Mouse (Mus musculus): ENCODE results near the gene Btbd11. TPM values are rescaled to one million over a fixed set of nuclear protein-coding genes. Genes with fewer than 3 reads are reported as not detected.
A peak's percentile ranks its signal among the peaks of the same experiment; 100 is the strongest.

Gene Btbd11
- polyA plus RNA-seq, 1 experiment: 38.7 TPM

DNA sequence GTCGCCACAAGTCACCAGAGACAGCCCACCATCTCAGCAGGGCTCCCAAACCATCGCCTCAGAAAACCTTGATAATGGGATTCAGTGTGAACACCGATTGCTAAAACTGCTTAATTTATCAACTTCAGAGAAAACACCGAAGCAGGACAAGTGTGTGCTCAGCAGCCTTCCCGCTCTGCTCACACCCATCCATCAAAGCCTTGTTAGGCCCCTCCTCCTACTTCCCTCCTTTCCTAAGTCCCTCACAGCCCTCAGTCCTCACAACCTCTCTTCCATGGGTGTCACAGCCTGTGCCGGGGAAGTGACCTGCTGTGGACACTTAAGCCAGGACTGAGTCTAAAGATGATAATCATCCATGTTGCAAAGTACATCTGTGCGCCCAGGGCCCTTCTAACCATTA is 251.0 kb downstream of the Btbd11 start:
- no peak overlapping the region for H3K4me3 ChIP-seq (replicated peaks; ENCODE audit: insufficient read depth, low read depth, low read length)
- TF ChIP-seq POLR2A (IDR thresholded peaks at IDR 0.05; ENCODE audit: borderline replicate concordance, insufficient read depth, low read length) (no peak), CTCF (IDR thresholded peaks at IDR 0.05; ENCODE audit: borderline replicate concordance, insufficient read depth, low read depth, low read length) (no peak)
- no peak for DNase-seq
- 77% methylated on average over 7 of the region's 7 CpGs for WGBS
- no peaks in the 10 kb centered on the region; the same call in 1 of the 2 replicates for H3K4me1 ChIP-seq (ENCODE audit: control insufficient read depth, insufficient read depth, low read length)
- H3K27ac ChIP-seq (ENCODE audit: insufficient read depth, low read length): no peak overlapping the region
- H3K27me3 ChIP-seq (ENCODE audit: control insufficient read depth, insufficient read depth, low read length): no peaks in the 10 kb centered on the region

DNA sequence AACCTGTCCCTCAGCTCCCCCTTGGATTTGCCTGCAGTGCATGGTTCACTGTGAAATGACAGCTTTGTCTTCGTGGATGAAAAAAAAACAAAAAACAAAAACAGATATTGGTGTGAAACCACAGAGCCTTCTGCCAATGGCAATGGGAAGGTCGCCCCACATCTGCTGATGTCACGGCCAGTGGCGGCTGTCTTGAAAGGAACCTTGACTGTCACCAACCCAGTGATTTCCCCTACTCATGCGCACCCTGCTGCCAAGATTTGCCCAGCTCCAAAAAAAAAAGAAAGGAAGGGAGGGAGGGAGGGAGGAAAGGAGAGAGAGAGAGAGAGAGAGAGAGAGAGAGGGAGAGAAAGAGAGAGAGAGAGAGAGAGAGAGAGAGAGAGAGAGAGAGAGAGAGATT is 251.5 kb downstream of the Btbd11 start:
- WGBS: 67% methylated on average over 5 of the region's 5 CpGs
- Histone ChIP-seq H3K27ac (ENCODE audit: insufficient read depth, low read length) (no peak overlapping the region), H3K4me3 (replicated peaks; ENCODE audit: insufficient read depth, low read depth, low read length) (no peak overlapping the region), H3K4me1 (ENCODE audit: control insufficient read depth, insufficient read depth, low read length) (no peaks in the 10 kb centered on the region; the same call in 1 of the 2 replicates), H3K27me3 (ENCODE audit: control insufficient read depth, insufficient read depth, low read length) (no peaks in the 10 kb centered on the region)
- TF ChIP-seq POLR2A (IDR thresholded peaks at IDR 0.05; ENCODE audit: borderline replicate concordance, insufficient read depth, low read length): no peak
- no peak for TF ChIP-seq CTCF (IDR thresholded peaks at IDR 0.05; ENCODE audit: borderline replicate concordance, insufficient read depth, low read depth, low read length)
- no peak for DNase-seq

DNA sequence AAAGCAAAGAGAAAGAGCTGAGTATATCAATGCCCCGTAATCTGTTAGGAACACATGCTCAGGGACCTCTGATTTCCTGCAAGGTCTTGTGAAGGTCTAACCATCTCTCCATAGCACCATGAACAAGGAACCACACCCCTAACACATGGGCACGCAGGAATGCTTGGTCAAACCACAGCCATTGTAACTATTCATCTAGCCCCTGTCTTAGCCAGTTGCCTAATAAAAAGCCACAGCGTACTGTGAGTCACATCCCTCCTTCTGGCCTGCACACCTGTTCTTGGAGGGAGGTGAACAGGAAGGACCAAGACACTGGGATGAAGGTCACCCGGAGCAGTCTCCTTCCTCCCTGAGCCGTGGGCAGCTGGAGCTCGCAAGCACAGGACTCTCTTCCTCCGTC is 253.0 kb downstream of the Btbd11 start:
- no peak for DNase-seq
- WGBS: 95% methylated on average over 7 of the region's 7 CpGs
- Histone ChIP-seq H3K27me3 (ENCODE audit: control insufficient read depth, insufficient read depth, low read length) (no peaks in the 10 kb centered on the region), H3K4me1 (ENCODE audit: control insufficient read depth, insufficient read depth, low read length) (no peaks in the 10 kb centered on the region; the same call in 1 of the 2 replicates), H3K27ac (ENCODE audit: insufficient read depth, low read length) (no peak overlapping the region), H3K4me3 (replicated peaks; ENCODE audit: insufficient read depth, low read depth, low read length) (no peak overlapping the region)
- TF ChIP-seq CTCF (IDR thresholded peaks at IDR 0.05; ENCODE audit: borderline replicate concordance, insufficient read depth, low read depth, low read length) (no peak), POLR2A (IDR thresholded peaks at IDR 0.05; ENCODE audit: borderline replicate concordance, insufficient read depth, low read length) (no peak)

DNA sequence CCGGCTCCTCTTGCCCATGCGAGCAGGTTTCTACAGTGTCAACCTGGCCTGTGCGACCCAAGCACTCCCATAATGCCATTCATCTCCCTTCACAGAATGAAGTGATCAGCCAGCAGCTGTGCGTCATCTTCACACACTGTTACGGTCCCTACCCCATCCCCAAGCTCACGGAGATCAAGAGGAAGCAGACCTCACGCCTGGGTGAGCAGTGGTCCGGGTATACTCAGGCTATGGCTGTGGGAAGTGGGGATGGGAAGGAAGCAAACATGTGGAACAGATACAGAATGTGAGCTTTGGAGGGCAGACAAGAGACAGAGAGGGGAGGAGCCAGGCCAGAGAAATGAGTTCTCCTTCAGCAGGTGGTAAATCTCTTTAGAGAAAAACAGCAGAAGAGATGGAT is 253.8 kb downstream of the Btbd11 start:
- 76% methylated on average over 8 of the region's 8 CpGs for WGBS
- TF ChIP-seq POLR2A (IDR thresholded peaks at IDR 0.05; ENCODE audit: borderline replicate concordance, insufficient read depth, low read length): no peak
- no peak for TF ChIP-seq CTCF (IDR thresholded peaks at IDR 0.05; ENCODE audit: borderline replicate concordance, insufficient read depth, low read depth, low read length)
- no peak for DNase-seq
- H3K27me3 ChIP-seq (ENCODE audit: control insufficient read depth, insufficient read depth, low read length): no peaks in the 10 kb centered on the region
- H3K4me1 ChIP-seq (ENCODE audit: control insufficient read depth, insufficient read depth, low read length): no peaks in the 10 kb centered on the region; the same call in 1 of the 2 replicates
- H3K4me3 ChIP-seq (replicated peaks; ENCODE audit: insufficient read depth, low read depth, low read length): no peak overlapping the region
- H3K27ac ChIP-seq (ENCODE audit: insufficient read depth, low read length): no peak overlapping the region

GRCm38 (mm10) chr10:85645346-85645745 is 258.7 kb downstream of the Btbd11 start:
- Histone ChIP-seq H3K27ac (ENCODE audit: insufficient read depth, low read length) (no peak overlapping the region), H3K4me3 (replicated peaks; ENCODE audit: insufficient read depth, low read depth, low read length) (no peak overlapping the region), H3K27me3 (ENCODE audit: control insufficient read depth, insufficient read depth, low read length) (no peaks in the 10 kb centered on the region), H3K4me1 (ENCODE audit: control insufficient read depth, insufficient read depth, low read length) (no peaks in the 10 kb centered on the region; the same call in 1 of the 2 replicates)
- DNase-seq: no peak
- 80% methylated on average over 6 of the region's 6 CpGs for WGBS
- no peak for TF ChIP-seq POLR2A (IDR thresholded peaks at IDR 0.05; ENCODE audit: borderline replicate concordance, insufficient read depth, low read length)
- no peak for TF ChIP-seq CTCF (IDR thresholded peaks at IDR 0.05; ENCODE audit: borderline replicate concordance, insufficient read depth, low read depth, low read length)

GRCm38 (mm10) chr10:85651706-85652105 is 265.1 kb downstream of the Btbd11 start:
- TF ChIP-seq CTCF (IDR thresholded peaks at IDR 0.05; ENCODE audit: borderline replicate concordance, insufficient read depth, low read depth, low read length): peak; percentile 78
- TF ChIP-seq POLR2A (IDR thresholded peaks at IDR 0.05; ENCODE audit: borderline replicate concordance, insufficient read depth, low read length): no peak
- peak; percentile 41 to 45 for DNase-seq
- no peak overlapping the region for H3K27ac ChIP-seq (ENCODE audit: insufficient read depth, low read length)
- WGBS: 18% methylated on average over 7 of the region's 7 CpGs
- H3K4me3 ChIP-seq (replicated peaks; ENCODE audit: insufficient read depth, low read depth, low read length): no peak overlapping the region
- H3K4me1 ChIP-seq (ENCODE audit: control insufficient read depth, insufficient read depth, low read length): no peaks in the 10 kb centered on the region
- H3K27me3 ChIP-seq (ENCODE audit: control insufficient read depth, insufficient read depth, low read length): no peaks in the 10 kb centered on the region

DNA sequence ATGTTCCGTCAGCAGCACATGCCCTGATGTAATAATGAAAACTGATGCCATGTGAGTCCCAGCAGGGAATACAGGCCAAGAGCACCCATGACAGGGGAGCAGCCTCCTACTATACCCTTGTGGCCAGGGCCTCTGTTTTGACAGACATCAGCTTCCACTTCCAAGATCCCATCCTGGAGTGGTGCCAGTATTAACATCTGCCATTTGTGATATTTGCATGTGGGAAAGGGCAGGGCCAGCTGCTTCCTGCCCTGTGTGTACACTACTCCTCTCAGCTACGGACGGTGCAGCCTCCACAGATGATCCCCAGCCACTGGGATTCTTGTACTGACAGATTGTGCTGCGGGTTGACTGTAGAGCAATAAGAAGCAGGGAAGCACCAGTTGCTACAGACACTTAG is 269.3 kb downstream of the Btbd11 start:
- WGBS: 33% methylated on average over 4 of the region's 4 CpGs

DNA sequence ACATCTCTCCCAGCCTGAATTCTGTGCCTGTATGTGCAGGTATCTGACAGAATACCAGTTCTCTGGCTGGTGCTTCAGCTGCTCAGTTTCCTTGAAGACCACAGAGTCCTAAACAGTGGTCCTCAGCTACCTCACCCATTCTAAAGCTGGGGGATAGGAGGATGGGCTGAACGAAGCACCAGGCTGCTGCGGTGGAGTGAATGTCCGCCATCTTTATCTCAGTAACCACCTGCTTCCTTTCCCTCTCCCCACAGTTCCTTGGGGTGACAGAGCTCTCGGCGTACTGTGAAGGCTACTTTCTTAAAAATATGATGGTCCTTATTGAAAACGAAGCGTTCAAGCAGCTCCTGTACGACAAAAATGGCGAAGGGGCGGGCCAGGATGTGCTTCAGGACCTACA is 271.3 kb downstream of the Btbd11 start:
- H3K4me1 ChIP-seq (ENCODE audit: control insufficient read depth, insufficient read depth, low read length): no peaks in the 10 kb centered on the region
- no peak for DNase-seq
- no peaks in the 10 kb centered on the region for H3K27me3 ChIP-seq (ENCODE audit: control insufficient read depth, insufficient read depth, low read length)
- 93% methylated on average over 10 of the region's 10 CpGs for WGBS
- TF ChIP-seq POLR2A (IDR thresholded peaks at IDR 0.05; ENCODE audit: borderline replicate concordance, insufficient read depth, low read length) (no peak), CTCF (IDR thresholded peaks at IDR 0.05; ENCODE audit: borderline replicate concordance, insufficient read depth, low read depth, low read length) (no peak)
- no peak overlapping the region for H3K4me3 ChIP-seq (replicated peaks; ENCODE audit: insufficient read depth, low read depth, low read length)
- no peak overlapping the region for H3K27ac ChIP-seq (ENCODE audit: insufficient read depth, low read length)

More for the DNA sequence above, 269.3 kb downstream of the Btbd11 start:
- TF ChIP-seq CTCF (IDR thresholded peaks at IDR 0.05; ENCODE audit: borderline replicate concordance, insufficient read depth, low read depth, low read length): no peak
- no peak for TF ChIP-seq POLR2A (IDR thresholded peaks at IDR 0.05; ENCODE audit: borderline replicate concordance, insufficient read depth, low read length)
- Histone ChIP-seq H3K4me3 (replicated peaks; ENCODE audit: insufficient read depth, low read depth, low read length) (no peak overlapping the region), H3K27ac (ENCODE audit: insufficient read depth, low read length) (no peak overlapping the region), H3K4me1 (ENCODE audit: control insufficient read depth, insufficient read depth, low read length) (no peaks in the 10 kb centered on the region), H3K27me3 (ENCODE audit: control insufficient read depth, insufficient read depth, low read length) (no peaks in the 10 kb centered on the region)
- DNase-seq: no peak

Data from cerebellum, adult 2 months (tissue).